Mouse (Mus musculus): Measurements from ENCODE around the gene Vpreb2.
"Not testable (repeated sequence)": the region's sequence is repeated elsewhere in the genome, so short reads cannot be mapped to it uniquely, and the experiment has no call there.

Vpreb2 gene

DNA sequence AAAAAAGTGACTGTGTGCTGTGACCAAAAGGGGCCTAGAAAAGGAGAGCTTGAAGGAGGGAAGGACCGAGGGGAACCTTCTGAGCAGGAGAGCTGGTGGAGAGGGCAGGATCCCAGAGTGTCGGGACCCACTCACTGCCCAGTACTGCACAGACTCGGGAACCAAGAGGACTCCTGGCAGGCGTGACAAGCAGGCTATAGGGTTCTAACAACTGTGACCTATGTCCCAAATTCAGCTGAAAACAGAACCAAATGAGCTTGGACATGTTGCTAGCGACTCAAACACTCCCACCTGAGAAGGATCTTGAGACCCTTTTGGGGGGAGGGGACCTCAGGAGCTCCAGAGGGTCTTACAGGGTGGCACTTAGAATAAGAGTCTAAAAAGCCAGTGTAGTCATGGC lies 4.8 kb downstream of the Vpreb2 start:
- in situ Hi-C loops (cut with MboI; ENCODE audit: low pct_unique_long_range_greater_than_20kb in 1 of 2, low sequenced_read_pairs in 2 of 2, unreplicated experiment in 1 of 2): loop anchor here in 1 of 2 experiments (5.0 kb wide), 1 partner anchor 38 kb away; no protein-coding TSS in a partner anchor

DNA sequence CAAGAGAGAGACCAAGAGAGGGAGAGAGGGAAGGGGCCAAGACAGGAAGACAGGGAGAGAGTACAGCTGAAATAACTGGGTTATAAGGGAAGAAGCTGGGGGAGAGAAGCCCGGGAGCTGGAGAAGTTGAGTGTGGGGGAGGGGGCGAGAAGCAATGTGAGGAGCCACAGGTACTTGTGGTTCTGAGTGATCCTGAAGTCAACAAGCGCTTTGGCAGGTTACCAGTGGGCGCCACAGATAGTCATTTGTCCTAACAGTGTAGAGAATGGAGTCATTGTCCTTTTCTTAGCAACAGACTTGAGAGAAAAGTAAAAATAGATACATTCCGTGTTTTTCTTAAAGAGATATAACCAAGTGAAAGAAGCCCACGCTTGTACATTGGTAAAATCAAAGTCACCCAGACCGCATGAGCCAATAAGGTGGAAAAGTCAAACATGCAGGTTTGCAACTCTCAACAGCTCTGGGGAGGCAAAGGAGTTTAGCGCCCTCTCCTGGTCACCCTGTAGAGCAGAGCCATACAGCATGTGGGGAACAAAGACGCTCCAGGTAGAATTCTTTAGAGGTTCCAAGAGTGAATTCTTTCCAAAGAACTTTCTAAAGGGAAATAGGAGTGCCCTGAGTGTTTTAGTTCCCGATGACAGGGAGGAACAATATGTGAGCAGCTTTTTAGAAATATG lies 6.4 kb downstream of the Vpreb2 start:
- in situ Hi-C loops (cut with MboI; ENCODE audit: low pct_unique_long_range_greater_than_20kb in 1 of 2, low sequenced_read_pairs in 2 of 2, unreplicated experiment in 1 of 2): loop anchor here in 1 of 2 experiments (5.0 kb wide), 1 partner anchor 39 kb away; no protein-coding TSS in a partner anchor

DNA sequence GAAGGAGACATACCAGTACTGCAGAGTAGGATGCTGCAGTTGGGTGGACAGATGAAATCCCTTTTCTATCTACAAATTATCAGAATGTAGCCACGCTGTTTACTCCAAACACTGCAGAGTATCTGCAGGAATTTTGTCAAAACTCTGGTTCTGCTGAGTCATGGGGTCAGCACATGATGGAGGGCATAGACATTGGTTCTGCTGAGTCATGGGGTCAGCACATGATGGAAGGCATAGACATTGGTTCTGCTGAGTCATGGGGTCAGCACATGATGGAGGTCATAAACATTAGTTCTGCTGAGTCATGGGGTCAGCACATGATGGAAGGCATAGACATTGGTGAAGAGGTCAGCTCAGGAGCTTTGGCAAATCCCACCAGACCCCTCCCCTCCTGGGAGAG lies 7.5 kb downstream of the Vpreb2 start:
- in situ Hi-C loops (cut with MboI; ENCODE audit: low pct_unique_long_range_greater_than_20kb in 1 of 2, low sequenced_read_pairs in 2 of 2, unreplicated experiment in 1 of 2): loop anchor here in 1 of 2 experiments (5.0 kb wide), 1 partner anchor 40 kb away; no protein-coding TSS in a partner anchor

DNA sequence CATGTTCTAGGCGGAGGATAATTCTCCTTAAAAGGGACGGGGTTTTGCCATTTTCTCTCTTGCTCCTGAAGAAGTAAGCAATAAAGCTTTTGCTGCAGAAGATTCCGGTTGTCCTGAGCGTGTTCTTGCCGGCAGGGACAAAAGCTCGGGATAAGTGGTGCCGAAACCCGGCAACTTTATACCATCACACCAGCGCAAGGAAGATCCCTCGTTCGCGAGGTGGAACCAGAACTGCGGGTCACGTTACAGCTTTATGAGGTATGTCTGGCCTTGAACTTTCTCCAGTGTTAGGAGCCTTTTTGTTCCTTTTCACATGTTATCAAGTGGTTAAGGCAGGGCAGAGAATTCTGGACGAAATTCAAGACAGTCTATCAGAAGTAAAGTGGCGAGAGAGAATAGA lies 12.1 kb downstream of the Vpreb2 start:
- in situ Hi-C loops (cut with MboI; ENCODE audit: low pct_unique_long_range_greater_than_20kb in 1 of 2, low sequenced_read_pairs in 2 of 2, unreplicated experiment in 1 of 2): not testable (repeated sequence)

DNA sequence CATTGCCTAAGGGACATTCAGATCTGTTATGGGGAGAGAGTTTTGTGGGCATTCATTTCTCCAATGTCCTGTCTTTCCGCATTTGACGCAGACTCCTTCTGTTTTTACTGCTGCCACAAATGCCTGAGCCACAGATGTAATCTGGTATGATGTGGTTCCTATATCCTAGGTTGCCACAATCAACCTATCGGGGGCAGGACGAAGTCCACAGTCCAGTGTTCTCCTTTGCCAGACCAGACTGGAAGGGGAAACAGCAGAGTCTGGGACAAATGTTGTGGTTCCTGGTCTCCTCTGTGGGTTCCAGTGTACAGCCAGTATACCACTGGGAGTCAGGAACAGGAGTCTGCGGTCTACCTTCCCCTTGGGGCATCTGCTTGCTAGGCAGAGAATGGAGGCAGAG lies 19.4 kb downstream of the Vpreb2 start:
- in situ Hi-C loops (cut with MboI; ENCODE audit: low pct_unique_long_range_greater_than_20kb in 1 of 2, low sequenced_read_pairs in 2 of 2, unreplicated experiment in 1 of 2): no loop called here

DNA sequence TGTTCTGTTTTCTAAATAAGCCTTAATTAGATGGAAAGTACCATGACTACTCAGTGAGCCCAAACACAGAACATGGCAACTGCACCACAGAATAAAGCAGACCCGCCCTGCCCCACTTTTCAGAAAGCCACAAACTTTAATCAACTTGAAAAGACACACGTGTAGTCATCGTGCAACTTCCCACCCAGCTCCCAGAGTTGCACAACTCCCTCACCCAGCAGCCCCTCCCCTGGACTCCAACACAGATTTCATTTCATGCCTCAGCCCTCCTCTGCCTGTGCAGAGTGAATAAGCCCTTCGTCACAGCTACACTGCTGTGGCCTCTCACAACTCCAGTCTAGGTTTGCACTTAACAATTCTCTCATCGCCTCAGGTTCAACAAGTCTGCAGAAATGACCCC lies 24.4 kb downstream of the Vpreb2 start:
- in situ Hi-C loops (cut with MboI; ENCODE audit: low pct_unique_long_range_greater_than_20kb in 1 of 2, low sequenced_read_pairs in 2 of 2, unreplicated experiment in 1 of 2): no loop called here

DNA sequence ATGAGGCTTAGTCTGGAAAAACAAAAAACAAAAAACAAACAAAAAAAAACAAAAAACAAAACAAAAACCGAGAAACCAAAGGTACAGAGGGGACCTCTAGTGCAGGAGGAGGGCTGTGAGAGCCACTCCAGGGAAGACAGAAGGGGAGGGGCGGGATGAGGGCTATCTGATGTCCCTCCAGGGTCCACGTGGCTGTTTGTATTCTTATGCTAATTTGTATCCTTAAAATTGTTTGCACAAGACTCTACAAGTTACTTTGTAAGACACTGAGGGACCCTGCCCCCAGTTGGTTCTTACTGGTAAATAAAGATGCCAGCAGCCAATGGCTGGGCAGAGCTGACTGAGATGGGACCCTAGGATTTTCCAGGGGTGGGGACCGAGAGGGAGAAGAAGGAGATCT lies 26.9 kb downstream of the Vpreb2 start:
- in situ Hi-C loops (cut with MboI; ENCODE audit: low pct_unique_long_range_greater_than_20kb in 1 of 2, low sequenced_read_pairs in 2 of 2, unreplicated experiment in 1 of 2): no loop called here

DNA sequence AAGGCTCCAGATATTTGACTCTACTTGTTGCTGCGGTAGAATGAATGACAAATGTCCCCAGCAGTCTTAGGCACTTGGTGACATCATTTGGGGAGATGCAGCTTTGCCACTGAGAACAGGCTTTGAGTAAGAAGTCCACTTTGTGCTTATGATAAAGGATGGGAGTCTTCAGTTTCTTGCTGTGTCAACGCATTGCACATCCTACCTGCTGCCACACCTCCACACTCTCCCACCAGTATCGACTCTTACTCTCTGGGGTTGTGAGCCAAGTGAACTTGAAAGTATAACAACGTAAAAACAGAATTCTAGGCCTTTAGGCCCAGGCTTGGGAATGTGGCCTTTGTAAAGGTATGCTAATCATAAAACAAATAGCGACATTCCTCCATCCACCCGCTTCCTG lies 30.9 kb downstream of the Vpreb2 start:
- in situ Hi-C loops (cut with MboI; ENCODE audit: low pct_unique_long_range_greater_than_20kb in 1 of 2, low sequenced_read_pairs in 2 of 2, unreplicated experiment in 1 of 2): no loop called here

DNA sequence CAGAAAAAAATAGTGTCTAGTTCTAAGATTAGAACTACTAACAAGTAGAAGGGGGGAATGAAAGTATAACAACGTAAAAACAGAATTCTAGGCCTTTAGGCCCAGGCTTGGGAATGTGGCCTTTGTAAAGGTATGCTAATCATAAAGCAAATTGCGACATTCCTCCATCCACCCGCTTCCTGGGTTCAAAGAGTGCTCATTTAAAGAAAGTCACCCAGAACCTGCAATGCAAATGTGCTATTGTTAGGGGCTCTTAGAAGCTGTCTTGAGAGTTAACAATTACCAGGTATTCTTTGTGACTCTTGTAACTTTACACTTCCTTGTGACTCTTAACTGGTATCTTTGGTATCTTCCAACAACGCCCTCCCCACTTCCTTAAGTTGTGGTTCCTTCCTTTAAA lies 36.3 kb downstream of the Vpreb2 start:
- in situ Hi-C loops (cut with MboI; ENCODE audit: low pct_unique_long_range_greater_than_20kb in 1 of 2, low sequenced_read_pairs in 2 of 2, unreplicated experiment in 1 of 2): not testable (repeated sequence)

DNA sequence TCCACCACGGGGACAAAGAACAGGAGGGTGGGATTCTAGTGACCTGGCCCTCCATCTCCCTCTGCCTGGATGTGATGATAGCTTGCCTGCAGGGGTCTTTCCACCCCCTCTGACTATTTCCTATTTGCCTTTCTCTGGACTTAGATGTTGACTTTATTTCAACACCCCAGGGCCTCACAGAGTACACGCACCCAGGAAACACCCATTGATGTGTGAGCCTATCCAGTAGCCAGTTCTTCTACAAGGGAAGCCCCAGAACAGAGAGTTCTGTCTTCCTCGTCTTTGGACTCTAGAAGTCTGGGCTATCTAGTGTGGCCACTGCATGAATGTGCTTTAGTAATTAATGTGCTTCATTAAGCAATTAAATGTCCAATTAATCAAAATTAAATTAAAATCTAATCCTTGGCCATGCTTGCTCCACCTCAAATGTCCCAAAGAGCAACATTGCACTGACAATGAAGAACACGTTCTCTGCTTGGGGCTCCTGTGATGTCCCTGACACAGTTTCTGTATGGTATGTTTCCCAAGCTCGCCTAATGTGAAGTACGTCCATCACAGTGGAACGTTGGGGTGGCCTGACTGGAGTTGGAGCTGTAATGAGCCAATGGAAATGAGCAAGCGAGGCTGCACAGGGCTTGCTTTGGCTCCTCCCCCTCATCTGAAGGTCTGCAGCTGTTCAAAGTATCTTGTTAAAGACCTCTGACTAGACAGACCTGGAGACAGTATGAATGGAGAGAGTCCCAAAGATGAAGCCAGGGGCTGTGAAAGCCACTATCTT lies 42.7 kb downstream of the Vpreb2 start:
- in situ Hi-C loops (cut with MboI; ENCODE audit: low pct_unique_long_range_greater_than_20kb in 1 of 2, low sequenced_read_pairs in 2 of 2, unreplicated experiment in 1 of 2): no loop called here

DNA sequence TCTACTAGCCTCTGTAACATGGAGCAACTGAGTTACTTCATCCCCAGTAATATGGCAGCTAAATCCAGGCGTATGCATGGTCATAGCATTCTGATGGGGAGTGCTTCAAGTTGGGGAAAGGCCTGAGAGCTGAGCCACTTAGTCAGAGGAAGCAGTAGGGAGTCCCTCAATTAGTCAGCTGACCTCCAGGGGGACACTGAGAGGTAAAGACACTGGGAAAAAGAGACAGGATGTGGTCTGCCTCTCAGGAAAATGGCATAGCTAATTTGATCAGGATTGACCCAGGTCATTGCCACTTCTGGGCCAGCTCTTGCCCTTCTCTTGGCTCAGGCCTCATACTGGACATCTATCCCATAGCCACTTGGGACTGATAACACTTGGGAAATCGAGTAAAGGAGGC lies 47.1 kb downstream of the Vpreb2 start:
- in situ Hi-C loops (cut with MboI; ENCODE audit: low pct_unique_long_range_greater_than_20kb in 1 of 2, low sequenced_read_pairs in 2 of 2, unreplicated experiment in 1 of 2): loop anchor here in 1 of 2 experiments (25.0 kb wide), 1 partner anchor 290 kb away; the partner anchor contains the start of gene Med15
